ENCODE assay signal across 8 mouse cellular contexts in the genomic region with DNA sequence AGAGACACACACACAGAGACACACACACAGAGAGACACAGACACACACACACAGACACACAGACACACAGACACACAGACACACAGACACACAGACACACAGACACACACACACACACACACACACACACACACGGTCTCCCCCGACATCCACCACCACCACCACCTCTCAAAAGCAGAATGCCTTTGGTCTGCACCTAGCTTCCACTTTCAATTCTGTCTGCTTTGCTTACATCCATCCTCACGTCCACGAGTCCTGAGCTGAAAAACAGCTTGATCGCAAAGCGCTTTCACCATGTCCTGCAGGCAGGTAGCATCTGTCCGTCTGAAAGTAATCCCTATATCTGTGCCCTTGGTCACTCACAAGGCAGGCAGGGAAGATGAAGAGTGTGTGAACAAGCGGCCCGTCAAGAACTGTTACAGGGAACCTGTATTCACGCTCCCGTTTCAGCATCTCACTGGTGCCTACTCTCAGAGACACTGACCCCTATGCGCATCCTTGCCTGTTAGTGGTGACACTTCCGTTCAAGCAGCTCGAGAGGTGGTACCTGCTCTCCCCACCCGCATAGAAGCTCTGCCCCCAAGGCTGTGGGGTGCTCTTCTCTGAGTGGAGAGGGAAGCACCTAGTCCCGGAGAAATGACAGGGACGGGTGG. TPM values are rescaled to one million over a fixed set of nuclear protein-coding genes. Genes with fewer than 3 reads are reported as not detected.
DNase-seq lines count a peak whose midpoint lies in the region; ATAC-seq and TF ChIP-seq lines count a peak whose summit lies in the region.

No protein-coding gene starts in this region.

- TF ChIP-seq EP300 in liver, postnatal 0 days (IDR thresholded peaks at IDR 0.05; ENCODE audit: low read depth): no peak

- WGBS in liver, postnatal 0 days (ENCODE audit: insufficient replicate concordance): 34% methylated on average over 17 of the region's 17 CpGs
- WGBS in small intestine, adult 2 months: 28% methylated on average over 17 of the region's 17 CpGs

- H3K4me1 ChIP-seq in liver, postnatal 0 days (ENCODE audit: insufficient read depth): 0 out of 2 replicates have a peak, but pooled peaks cover 10% of the 10 kb centered on the region
- H3K4me1 ChIP-seq in small intestine, adult 2 months (ENCODE audit: control insufficient read depth, insufficient read depth, insufficient read length, low read length): peaks cover 6% of the 10 kb centered on the region; the same call in 1 of the 2 replicates

- peak overlapping the region; percentile 68 for H3K4me2 ChIP-seq in liver, postnatal 0 days (ENCODE audit: low read depth, low read length)

- peak; percentile 46 for DNase-seq in NIH3T3 (ENCODE audit: low read depth)
- peak; percentile 26 for DNase-seq in embryo, embryonic 10.5 days (ENCODE audit: low spot score)
- no peak for DNase-seq in liver, postnatal 0 days
- no peak for DNase-seq in thymus, postnatal 14 days
- no peak for DNase-seq in testis, postnatal 14 days (ENCODE audit: low spot score)
- DNase-seq in adrenal gland, postnatal 36 days: no peak

- peak overlapping the region; percentile 48 for H3K4me3 ChIP-seq in liver, postnatal 0 days (ENCODE audit: low read depth, low read length)
- H3K4me3 ChIP-seq in small intestine, adult 2 months (ENCODE audit: low read depth, low read length): peak overlapping the region; percentile 64

- TF ChIP-seq POLR2A in small intestine, adult 2 months (IDR thresholded peaks at IDR 0.05; ENCODE audit: low read depth, low read length): no peak

- H3K9ac ChIP-seq in liver, postnatal 0 days (replicated peaks): peak overlapping the region; percentile 48; the same call in 1 of the 2 replicates

- H3K9me3 ChIP-seq in liver, postnatal 0 days (ENCODE audit: low read length): no peaks in the 10 kb centered on the region

- 0 out of 2 replicates have a peak overlapping the region, but pooled peaks have one; percentile 34 for H3K27ac ChIP-seq in liver, postnatal 0 days (ENCODE audit: low read depth)
- H3K27ac ChIP-seq in small intestine, adult 2 months (ENCODE audit: insufficient read depth, low read depth, low read length): peak overlapping the region; percentile 63

- no peaks in the 10 kb centered on the region for H3K36me3 ChIP-seq in liver, postnatal 0 days (replicated peaks; ENCODE audit: insufficient read depth, low read length)
- no peaks in the 10 kb centered on the region for H3K36me3 ChIP-seq in small intestine, adult 2 months (ENCODE audit: control insufficient read depth, insufficient read depth, low read length)

- ATAC-seq in hematopoietic stem cell, adult 5-6 weeks (replicated peaks in 1 of 2; ENCODE audit: insufficient read depth in 1 of 2, low FRiP score in 2 of 2, low TSS enrichment in 1 of 2, low read depth in 1 of 2, poor library complexity in 2 of 2, severe bottlenecking in 2 of 2): peak; percentile 57 to 74
- no peak for ATAC-seq in liver, postnatal 0 days

- H3K27me3 ChIP-seq in liver, postnatal 0 days (ENCODE audit: insufficient read depth, low read length): peaks cover 20% of the 10 kb centered on the region
- H3K27me3 ChIP-seq in small intestine, adult 2 months (ENCODE audit: control insufficient read depth, insufficient read depth, low read length): peaks cover 9% of the 10 kb centered on the region

- TF ChIP-seq CTCF in liver, postnatal 0 days (IDR thresholded peaks at IDR 0.05; ENCODE audit: low read depth): no peak
- TF ChIP-seq CTCF in small intestine, adult 2 months (IDR thresholded peaks at IDR 0.05; ENCODE audit: extremely low read depth, insufficient read length, insufficient replicate concordance, low read depth, low read length): no peak

RNA-seq across cellular contexts. Expression of a gene that starts 1.5 kb away (rescaled TPM):
- total RNA-seq in hematopoietic stem cell, adult 5-6 weeks (2017): not detected in 2 replicates
- polyA plus RNA-seq in liver, postnatal 0 days (2015; fragmentation: Nextera tagmentation; extraction: Ambion mirVana): 0.54 and 0.88 TPM in 2 replicates
- 1.2 and 1.9 TPM in 2 replicates for polyA plus RNA-seq in small intestine, adult 2 months (2012; rRNA removed)
- 10 to 100 TPM in 1 of 2 experiments, 1 to 10 TPM in 1; 5.5 to 14.0 TPM for total RNA-seq in adrenal gland, postnatal 36 days (2021)

Comparison
In these comparisons a context has a peak if more than half of its experiments do, and no peak if none do; other contexts are left out.
1. DNase-seq: peak in NIH3T3 (single experiment) and embryo, embryonic 10.5 days (single experiment); none in liver, postnatal 0 days (single experiment), thymus, postnatal 14 days (single experiment), testis, postnatal 14 days (single experiment) and adrenal gland, postnatal 36 days (0 of 2).